26 mouse cellular contexts compared by ENCODE assay signal in genomic region chr9:90165590-90165989, GRCm38 (mm10). TPM values are rescaled to one million over a fixed set of nuclear protein-coding genes. Genes with fewer than 3 reads are reported as not detected.
DNase-seq lines count a peak whose midpoint lies in the region; ATAC-seq and TF ChIP-seq lines count a peak whose summit lies in the region.
"Had no signal": no experiment of that assay in that cellular context is flagged by ENCODE, and none has a peak within 500 bp of the region (broad histone marks: within the 10 kb centered on the region; RNA-seq: fewer than 3 reads in every experiment).

No protein-coding gene starts in this region.

- H3K4me3 ChIP-seq in heart, adult 2 months: 0 out of 2 replicates have a peak overlapping the region, but pooled peaks have one; percentile 5
- H3K4me3 ChIP-seq in heart, embryonic 10.5 days: no peak overlapping the region
- no peak overlapping the region for H3K4me3 ChIP-seq in liver, adult 2 months (ENCODE audit: insufficient read depth, low read depth, low read length)
- H3K4me3 ChIP-seq in liver, embryonic 11.5 days (ENCODE audit: low read depth, low read length): no peak overlapping the region
- H3K4me3 ChIP-seq in midbrain, embryonic 13.5 days (replicated peaks): no peak overlapping the region
- no peak overlapping the region for H3K4me3 ChIP-seq in midbrain, embryonic 10.5 days
- H3K4me3 ChIP-seq: embryonic facial prominence, embryonic 13.5 days; embryonic facial prominence, embryonic 15.5 days; erythroblast, embryonic 14.5 days; forebrain, embryonic 10.5 days; forebrain, embryonic 12.5 days had no signal

- no peak overlapping the region for H3K9ac ChIP-seq in heart, adult 2 months (ENCODE audit: low read depth, low read length)
- no peak overlapping the region for H3K9ac ChIP-seq in liver, adult 2 months (ENCODE audit: low read depth, low read length)
- no peak overlapping the region for H3K9ac ChIP-seq in liver, embryonic 11.5 days (ENCODE audit: low read depth, low read length)
- no peak overlapping the region for H3K9ac ChIP-seq in midbrain, embryonic 13.5 days (replicated peaks)
- H3K9ac ChIP-seq: embryonic facial prominence, embryonic 13.5 days; embryonic facial prominence, embryonic 15.5 days; forebrain, embryonic 12.5 days had no signal

- no peak for TF ChIP-seq POLR2A in heart, adult 2 months (IDR thresholded peaks at IDR 0.05; ENCODE audit: insufficient read depth, low read depth, low read length)
- no peak for TF ChIP-seq POLR2A in liver, adult 2 months (IDR thresholded peaks at IDR 0.05; ENCODE audit: extremely low read depth, insufficient read depth, low read length)

- no peak overlapping the region for H3K4me2 ChIP-seq in liver, embryonic 11.5 days
- 0 out of 2 replicates have a peak overlapping the region, but pooled peaks have one; percentile 88 for H3K4me2 ChIP-seq in midbrain, embryonic 13.5 days (replicated peaks)
- H3K4me2 ChIP-seq: embryonic facial prominence, embryonic 15.5 days had no signal

- no peaks in the 10 kb centered on the region for H3K79me2 ChIP-seq in heart, adult 2 months (replicated peaks; ENCODE audit: control insufficient read depth, insufficient read depth, low read length)
- no peaks in the 10 kb centered on the region for H3K79me2 ChIP-seq in liver, adult 2 months (ENCODE audit: control insufficient read depth, insufficient read depth, low read length)

- DNase-seq in heart, adult 2 months: no peak
- no peak for DNase-seq in heart, embryonic 10.5 days (ENCODE audit: low spot score)
- peak; percentile 99 for DNase-seq in liver, adult 2 months (ENCODE audit: extremely low read depth, low read depth, low spot score)
- DNase-seq in liver, embryonic 11.5 days (ENCODE audit: low spot score): no peak
- DNase-seq in midbrain, embryonic 10.5 days (ENCODE audit: low spot score): no peak
- no peak for DNase-seq in thymus, postnatal 0 days (ENCODE audit: low spot score)
- DNase-seq: adrenal gland, adult 2 months; adrenal gland, postnatal 10 days; adrenal gland, postnatal 25 days; B cell, adult 2 months; cerebellum, adult 11 months; cerebellum, adult 18-20 months; cerebellum, adult 8-10 months; cerebellum, adult 9-11 months; cerebellum, postnatal 36 days; embryo, embryonic 11 days had no signal

- peaks cover 8% of the 10 kb centered on the region for H3K36me3 ChIP-seq in heart, adult 2 months (ENCODE audit: control insufficient read depth, insufficient read depth, low read length)
- no peaks in the 10 kb centered on the region for H3K36me3 ChIP-seq in heart, embryonic 10.5 days
- H3K36me3 ChIP-seq in liver, adult 2 months (ENCODE audit: control insufficient read depth, insufficient read depth, low read length): no peaks in the 10 kb centered on the region
- no peaks in the 10 kb centered on the region for H3K36me3 ChIP-seq in liver, embryonic 11.5 days (ENCODE audit: control insufficient read depth, insufficient read depth, low read length)
- no peaks in the 10 kb centered on the region for H3K36me3 ChIP-seq in midbrain, embryonic 13.5 days
- H3K36me3 ChIP-seq in midbrain, embryonic 10.5 days: no peaks in the 10 kb centered on the region
- H3K36me3 ChIP-seq: embryonic facial prominence, embryonic 13.5 days; embryonic facial prominence, embryonic 15.5 days; forebrain, embryonic 12.5 days had no signal

- 82% methylated on average over 4 of the region's 4 CpGs for WGBS in heart, adult 2 months
- WGBS in heart, embryonic 10.5 days: 82% methylated on average over 4 of the region's 4 CpGs
- WGBS in liver, adult 2 months: 21% methylated on average over 4 of the region's 4 CpGs
- WGBS in liver, embryonic 11.5 days: 72% methylated on average over 4 of the region's 4 CpGs
- WGBS in midbrain, embryonic 13.5 days: 96% methylated on average over 4 of the region's 4 CpGs
- WGBS in midbrain, embryonic 10.5 days: 96% methylated on average over 4 of the region's 4 CpGs

- H3K27ac ChIP-seq in heart, adult 2 months: peak overlapping the region; percentile 87
- no peak overlapping the region for H3K27ac ChIP-seq in heart, embryonic 10.5 days
- peak overlapping the region; percentile 74 for H3K27ac ChIP-seq in liver, adult 2 months (replicated peaks; ENCODE audit: insufficient read depth, low read depth, low read length)
- H3K27ac ChIP-seq in liver, embryonic 11.5 days (ENCODE audit: low read depth, low read length): no peak overlapping the region
- H3K27ac ChIP-seq in midbrain, embryonic 13.5 days: no peak overlapping the region
- no peak overlapping the region for H3K27ac ChIP-seq in midbrain, embryonic 10.5 days (replicated peaks)
- H3K27ac ChIP-seq: embryonic facial prominence, embryonic 13.5 days; embryonic facial prominence, embryonic 15.5 days; forebrain, embryonic 10.5 days; forebrain, embryonic 12.5 days had no signal

- no peaks in the 10 kb centered on the region for H3K9me3 ChIP-seq in heart, embryonic 10.5 days
- no peaks in the 10 kb centered on the region for H3K9me3 ChIP-seq in liver, embryonic 11.5 days (ENCODE audit: control insufficient read depth, low read length)
- no peaks in the 10 kb centered on the region for H3K9me3 ChIP-seq in midbrain, embryonic 13.5 days
- no peaks in the 10 kb centered on the region for H3K9me3 ChIP-seq in midbrain, embryonic 10.5 days (replicated peaks)
- H3K9me3 ChIP-seq: embryonic facial prominence, embryonic 13.5 days; embryonic facial prominence, embryonic 15.5 days; forebrain, embryonic 10.5 days; forebrain, embryonic 12.5 days had no signal

- no peak for TF ChIP-seq CTCF in heart, adult 2 months (IDR thresholded peaks at IDR 0.05)
- no peak for TF ChIP-seq CTCF in liver, adult 2 months (IDR thresholded peaks at IDR 0.05; ENCODE audit: low read depth, low read length)

- no peaks in the 10 kb centered on the region for H3K27me3 ChIP-seq in heart, adult 2 months (ENCODE audit: control insufficient read depth, insufficient read depth, low read length)
- peaks cover 18% of the 10 kb centered on the region for H3K27me3 ChIP-seq in heart, embryonic 10.5 days (ENCODE audit: insufficient read depth, poor library complexity, severe bottlenecking)
- no peaks in the 10 kb centered on the region for H3K27me3 ChIP-seq in liver, adult 2 months (ENCODE audit: control insufficient read depth, insufficient read depth, low read length)
- peaks cover 37% of the 10 kb centered on the region for H3K27me3 ChIP-seq in liver, embryonic 11.5 days (replicated peaks; ENCODE audit: control insufficient read depth, insufficient read depth, low read length)
- no peaks in the 10 kb centered on the region for H3K27me3 ChIP-seq in midbrain, embryonic 13.5 days
- H3K27me3 ChIP-seq in midbrain, embryonic 10.5 days (ENCODE audit: low read depth, poor library complexity, severe bottlenecking): peaks cover 7% of the 10 kb centered on the region
- H3K27me3 ChIP-seq: embryonic facial prominence, embryonic 13.5 days; embryonic facial prominence, embryonic 15.5 days; forebrain, embryonic 12.5 days had no signal

- TF ChIP-seq EP300 in heart, adult 2 months (IDR thresholded peaks at IDR 0.05; ENCODE audit: insufficient read depth, low read depth, low read length): no peak

- ATAC-seq in liver, embryonic 11.5 days (replicated peaks; ENCODE audit: low FRiP score): no peak
- no peak for ATAC-seq in midbrain, embryonic 13.5 days
- ATAC-seq: CD4-positive, CD25-positive, alpha-beta regulatory T cell, adult 4 months; forebrain, embryonic 14.5 days had no signal

- peaks cover 4% of the 10 kb centered on the region for H3K4me1 ChIP-seq in heart, adult 2 months (ENCODE audit: control insufficient read depth, insufficient read depth, low read length)
- 0 out of 2 replicates have a peak, but pooled peaks cover 12% of the 10 kb centered on the region for H3K4me1 ChIP-seq in heart, embryonic 10.5 days
- H3K4me1 ChIP-seq in liver, adult 2 months (ENCODE audit: control insufficient read depth, insufficient read depth, low read length): peaks cover 13% of the 10 kb centered on the region
- no peaks in the 10 kb centered on the region for H3K4me1 ChIP-seq in liver, embryonic 11.5 days (replicated peaks; ENCODE audit: control insufficient read depth, insufficient read depth, low read length)
- H3K4me1 ChIP-seq in midbrain, embryonic 13.5 days (replicated peaks): peaks cover 30% of the 10 kb centered on the region
- H3K4me1 ChIP-seq in midbrain, embryonic 10.5 days: peaks cover 28% of the 10 kb centered on the region

- intact Hi-C loops in heart, adult 2 months (cut with DNase I): loop anchor here (2.0 kb wide), 1 partner anchor 17 kb away; no protein-coding TSS in a partner anchor

RNA-seq across cellular contexts. Expression of gene Adamts7, which starts 2.7 kb away (rescaled TPM):
- 10 to 100 TPM; 11.8 to 14.5 TPM for total RNA-seq in heart, adult 2 months (2021)
- 36.3 and 56.3 TPM in 2 replicates for polyA plus RNA-seq in heart, adult 2 months (2012; rRNA removed)
- 5.6 and 7.0 TPM in 2 replicates for polyA plus RNA-seq in heart, embryonic 10.5 days (2016; fragmentation: Nextera tagmentation; extraction: Ambion mirVana)
- 2.7 and 5.1 TPM in 2 replicates for total RNA-seq in liver, adult 2 months (2014; rRNA removed)
- polyA plus RNA-seq in liver, adult 2 months (2012; rRNA removed): 11.0 and 21.8 TPM in 2 replicates
- polyA plus RNA-seq in liver, embryonic 11.5 days (2014; fragmentation: Nextera tagmentation; extraction: Ambion mirVana): 3.2 and 3.6 TPM in 2 replicates
- polyA plus RNA-seq in midbrain, embryonic 13.5 days (2015; fragmentation: Nextera tagmentation; extraction: Ambion mirVana): 13.4 and 17.8 TPM in 2 replicates
- 16.7 and 21.0 TPM in 2 replicates for polyA plus RNA-seq in midbrain, embryonic 10.5 days (2016; fragmentation: Nextera tagmentation; extraction: Ambion mirVana)
- 0.35 and 0.40 TPM in 2 replicates for polyA plus RNA-seq in thymus, postnatal 0 days (2015; fragmentation: Nextera tagmentation; extraction: Ambion mirVana)
- total RNA-seq: common myeloid progenitor, adult 5-6 weeks; MEL had no signal

RNA-seq across cellular contexts. Expression of gene Morf4l1, which starts 51.0 kb away (rescaled TPM):
- 100 to 1,000 TPM; 213 to 276 TPM for total RNA-seq in heart, adult 2 months (2021)
- 119 and 283 TPM in 2 replicates for polyA plus RNA-seq in heart, adult 2 months (2012; rRNA removed)
- 430 and 475 TPM in 2 replicates for polyA plus RNA-seq in heart, embryonic 10.5 days (2016; fragmentation: Nextera tagmentation; extraction: Ambion mirVana)
- total RNA-seq in liver, adult 2 months (2014; rRNA removed): 144 and 161 TPM in 2 replicates
- polyA plus RNA-seq in liver, adult 2 months (2012; rRNA removed): 56.1 and 67.4 TPM in 2 replicates
- 284 and 303 TPM in 2 replicates for polyA plus RNA-seq in liver, embryonic 11.5 days (2014; fragmentation: Nextera tagmentation; extraction: Ambion mirVana)
- polyA plus RNA-seq in midbrain, embryonic 13.5 days (2015; fragmentation: Nextera tagmentation; extraction: Ambion mirVana): 575 and 608 TPM in 2 replicates
- 603 and 629 TPM in 2 replicates for polyA plus RNA-seq in midbrain, embryonic 10.5 days (2016; fragmentation: Nextera tagmentation; extraction: Ambion mirVana)
- polyA plus RNA-seq in thymus, postnatal 0 days (2015; fragmentation: Nextera tagmentation; extraction: Ambion mirVana): 323 and 332 TPM in 2 replicates

Comparison
In these comparisons a context has a peak if more than half of its experiments do, and no peak if none do; other contexts are left out.
1. H3K27ac ChIP-seq: peak in heart, adult 2 months (single experiment) and liver, adult 2 months (single experiment); none in heart, embryonic 10.5 days (single experiment), liver, embryonic 11.5 days (single experiment), midbrain, embryonic 13.5 days (single experiment) and midbrain, embryonic 10.5 days (single experiment).